Mouse (Mus musculus): ENCODE data around the gene Gm21885.

DNA sequence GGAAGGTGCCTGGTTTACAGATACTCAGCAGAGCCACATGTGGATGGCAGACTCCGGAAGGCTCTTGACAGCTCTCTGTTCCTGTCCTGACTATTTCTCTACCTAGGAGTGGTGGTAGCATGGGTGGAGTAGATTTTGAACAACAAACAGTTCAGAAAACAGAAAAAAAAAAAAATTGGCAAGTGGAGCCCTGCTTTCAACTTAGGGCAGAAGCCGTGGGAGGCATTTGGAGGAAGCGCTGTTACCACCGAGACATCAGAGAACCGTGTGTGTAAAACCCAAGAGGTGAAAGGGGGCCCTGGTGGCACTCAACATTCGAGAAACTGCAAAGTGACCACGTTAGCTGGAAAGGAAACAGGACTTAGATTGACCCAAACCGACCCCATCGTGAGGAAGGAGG, 28.5 kb upstream of the Gm21885 start:
- TF ChIP-seq EP300 (IDR thresholded peaks at IDR 0.05; ENCODE audit: low read depth) (no peak), CTCF (IDR thresholded peaks at IDR 0.05; ENCODE audit: low read depth) (no peak)
